Mouse (Mus musculus) activated CD4-positive, CD25-positive, alpha-beta regulatory T cell, adult 4 months (primary cell): ENCODE measurements around the gene Tmem219. TPM values are rescaled to one million over a fixed set of nuclear protein-coding genes. Genes with fewer than 3 reads are reported as not detected.

Experiments
- ATAC-seq: one replicate; pipeline ENCODE4 v1.8.0; 2017
- polyA plus RNA-seq, 2 experiments: library from polyadenylated mRNA; unstranded; fragments of 100-300 nt; shearing (Covaris generic); gene quantifications; one replicate each; pipeline ENCODE4 v1.2.1; 2017

The Tmem219 gene
- polyA plus RNA-seq, 2 experiments from 2014 or later = 43.7 to 56.1 TPM

- peak; percentile 81 for ATAC-seq
Observed at GRCm38 (mm10) chr7:126861429-126862130, 61.1 kb downstream of the Tmem219 start, which contains the start of gene Hirip3. Gene Hirip3, plus strand, starts transcription at chr7:126861972.

- no peak for ATAC-seq
Observed at GRCm38 (mm10) chr7:126860987-126861386, 61.7 kb downstream of the Tmem219 start.

GRCm38 (mm10) chr7:126856741-126857420, 65.8 kb downstream of the Tmem219 start:
- no peak for ATAC-seq

GRCm38 (mm10) chr7:126855641-126856040, 67.1 kb downstream of the Tmem219 start:
- no peak for ATAC-seq

GRCm38 (mm10) chr7:126853454-126853853, 69.3 kb downstream of the Tmem219 start:
- ATAC-seq = no peak

GRCm38 (mm10) chr7:126851192-126851591, 71.5 kb downstream of the Tmem219 start:
- ATAC-seq = no peak

GRCm38 (mm10) chr7:126850161-126850560, 72.6 kb downstream of the Tmem219 start:
- no peak for ATAC-seq

- no peak for ATAC-seq
Observed at GRCm38 (mm10) chr7:126848794-126849193, 73.9 kb downstream of the Tmem219 start.

- ATAC-seq = no peak
Observed at GRCm38 (mm10) chr7:126847421-126848398, 75.0 kb downstream of the Tmem219 start.

GRCm38 (mm10) chr7:126847116-126847420, 75.6 kb downstream of the Tmem219 start, which contains the start of gene Doc2a:
Gene Doc2a, plus strand, starts transcription at chr7:126847416.
- no peak for ATAC-seq

GRCm38 (mm10) chr7:126845516-126845915, 77.2 kb downstream of the Tmem219 start:
- ATAC-seq = no peak

GRCm38 (mm10) chr7:126843276-126843675, 79.4 kb downstream of the Tmem219 start:
- ATAC-seq = no peak

Other genes starting within 250 kb of the Tmem219 start
- gene Sult1a1, start 246.5 kb downstream of the Tmem219 start, polyA plus RNA-seq = under 1 TPM in 1 of 2 experiments, not detected in 1; 0.42 TPM
- gene Bola2, start 227.5 kb downstream of the Tmem219 start, polyA plus RNA-seq = 100 to 1,000 TPM in 1 of 2 experiments, 10 to 100 TPM in 1; 90.0 to 201 TPM
- 10 to 100 TPM in 1 of 2 experiments, 1 to 10 TPM in 1; 9.7 to 10.0 TPM for gene Slx1b, start 227.1 kb downstream of the Tmem219 start, polyA plus RNA-seq
- 1,000 to 10,000 TPM; 2,153 to 2,681 TPM for gene Coro1a, start 215.1 kb downstream of the Tmem219 start, polyA plus RNA-seq
- 10 to 100 TPM; 12.7 to 22.3 TPM for gene Mapk3, start 163.3 kb downstream of the Tmem219 start, polyA plus RNA-seq
- gene Gdpd3, start 156.6 kb downstream of the Tmem219 start, polyA plus RNA-seq = 100 to 1,000 TPM; 144 to 253 TPM
- 100 to 1,000 TPM; 101 to 105 TPM for gene Ypel3, start 146.0 kb downstream of the Tmem219 start, polyA plus RNA-seq
- gene Tbx6, start 141.4 kb downstream of the Tmem219 start, polyA plus RNA-seq = 1 to 10 TPM; 2.7 to 2.8 TPM
- 100 to 1,000 TPM; 133 to 149 TPM for gene Ppp4c, start 130.4 kb downstream of the Tmem219 start, polyA plus RNA-seq
- gene Fam57b, start 125.2 kb downstream of the Tmem219 start, polyA plus RNA-seq = not detected
- gene 4930451I11Rik, start 91.3 kb downstream of the Tmem219 start, polyA plus RNA-seq = not detected
- not detected for gene Doc2a, start 75.5 kb downstream of the Tmem219 start, polyA plus RNA-seq
- gene Hirip3, start 60.9 kb downstream of the Tmem219 start, polyA plus RNA-seq = 10 to 100 TPM; 10.5 to 18.4 TPM
- 10 to 100 TPM; 54.8 to 82.2 TPM for gene Ino80e, start 60.5 kb downstream of the Tmem219 start, polyA plus RNA-seq
- gene Taok2, start 38.2 kb downstream of the Tmem219 start, polyA plus RNA-seq = 10 to 100 TPM; 16.8 to 19.5 TPM
- gene Kctd13, start 6.0 kb upstream of the Tmem219 start, polyA plus RNA-seq = 1 to 10 TPM; 7.7 to 8.4 TPM
- gene Asphd1, start 26.7 kb upstream of the Tmem219 start, polyA plus RNA-seq = under 1 TPM in 1 of 2 experiments, not detected in 1; 0.46 TPM
- under 1 TPM; 0.17 to 0.58 TPM for gene Sez6l2, start 27.6 kb upstream of the Tmem219 start, polyA plus RNA-seq
- 100 to 1,000 TPM; 119 to 136 TPM for gene Cdipt, start 53.0 kb upstream of the Tmem219 start, polyA plus RNA-seq
- 1 to 10 TPM in 1 of 2 experiments, under 1 TPM in 1; 0.37 to 1.5 TPM for gene Cdiptos, start 53.2 kb upstream of the Tmem219 start, polyA plus RNA-seq
- gene Mvp, start 91.7 kb upstream of the Tmem219 start, polyA plus RNA-seq = 10 to 100 TPM; 12.5 to 18.3 TPM
- not detected for gene Pagr1b, start 93.6 kb upstream of the Tmem219 start, polyA plus RNA-seq
- 10 to 100 TPM; 39.6 to 56.7 TPM for gene Pagr1a, start 94.4 kb upstream of the Tmem219 start, polyA plus RNA-seq
- gene Gm42742, start 98.2 kb upstream of the Tmem219 start, polyA plus RNA-seq = 10 to 100 TPM; 26.4 to 31.8 TPM
- 1 to 10 TPM in 1 of 2 experiments, not detected in 1; 2.1 TPM for gene Prrt2, start 98.3 kb upstream of the Tmem219 start, polyA plus RNA-seq
- 10 to 100 TPM; 19.0 to 19.1 TPM for gene Maz, start 104.1 kb upstream of the Tmem219 start, polyA plus RNA-seq
- 10 to 100 TPM; 38.7 to 48.2 TPM for gene Kif22, start 119.6 kb upstream of the Tmem219 start, polyA plus RNA-seq
- not detected for gene Zg16, start 164.4 kb upstream of the Tmem219 start, polyA plus RNA-seq
- gene AI467606, start 168.4 kb upstream of the Tmem219 start, polyA plus RNA-seq = 100 to 1,000 TPM; 258 to 336 TPM
- 10 to 100 TPM in 1 of 2 experiments, 1 to 10 TPM in 1; 9.2 to 11.7 TPM for gene Qprt, start 199.3 kb upstream of the Tmem219 start, polyA plus RNA-seq
- gene Spn, start 214.9 kb upstream of the Tmem219 start, polyA plus RNA-seq = 100 to 1,000 TPM; 157 to 159 TPM